Mouse (Mus musculus): ENCODE measurements at regions not wholly inside any gene's neighbourhood (a gene's known extent, or its start where the extent isn't known, plus 50 kb on each side); places are given as distances from the start of the nearest gene placed in this dataset.

DNA sequence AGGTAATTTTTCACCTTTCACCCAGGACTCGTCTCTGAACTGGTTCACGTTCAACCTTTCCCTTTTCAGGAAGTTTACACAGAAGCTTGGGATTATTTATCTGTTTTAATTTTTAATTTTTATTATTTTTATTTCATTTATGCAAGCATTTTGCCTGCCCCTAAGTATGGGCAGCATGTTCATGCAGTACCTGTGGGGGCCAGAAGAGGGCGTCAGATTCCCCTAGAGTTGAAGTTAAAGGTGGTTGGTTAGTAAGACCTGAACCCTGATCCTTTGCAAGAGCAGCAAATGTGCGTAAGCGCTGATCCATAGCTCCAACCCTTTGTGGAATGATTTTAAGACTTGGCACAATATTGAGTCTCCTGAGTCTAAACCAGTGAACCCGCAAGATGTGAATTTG, 271.7 kb upstream of the Rora start:
- no peak for TF ChIP-seq GATA1 (IDR thresholded peaks at IDR 0.05; ENCODE audit: borderline replicate concordance, low read length)
- TF ChIP-seq FLI1 (IDR thresholded peaks at IDR 0.05; ENCODE audit: low read length), result no peak

Measured in megakaryocyte, embryonic 14.5 days (primary cell).